Mouse (Mus musculus) cortical plate, adult 2 months (tissue): ENCODE results near the gene Ifitm6.

Source experiments
- CTCF ChIP-seq: fragments of 200-500 bp; IDR thresholded peaks from 2 replicates; pipeline ENCODE4 v1.5.1; 2011; ENCODE audit warnings: mild to moderate bottlenecking, control low read depth, low read length; ENCODE audit not compliant: insufficient read depth; ENCODE audit errors: extremely low read depth
- POLR2A ChIP-seq: fragments of 200-500 bp; IDR thresholded peaks from 2 replicates; pipeline ENCODE4 v1.6.1; 2011; ENCODE audit warnings: mild to moderate bottlenecking, low read length, control low read depth; ENCODE audit not compliant: insufficient read depth; ENCODE audit errors: extremely low read depth

DNA sequence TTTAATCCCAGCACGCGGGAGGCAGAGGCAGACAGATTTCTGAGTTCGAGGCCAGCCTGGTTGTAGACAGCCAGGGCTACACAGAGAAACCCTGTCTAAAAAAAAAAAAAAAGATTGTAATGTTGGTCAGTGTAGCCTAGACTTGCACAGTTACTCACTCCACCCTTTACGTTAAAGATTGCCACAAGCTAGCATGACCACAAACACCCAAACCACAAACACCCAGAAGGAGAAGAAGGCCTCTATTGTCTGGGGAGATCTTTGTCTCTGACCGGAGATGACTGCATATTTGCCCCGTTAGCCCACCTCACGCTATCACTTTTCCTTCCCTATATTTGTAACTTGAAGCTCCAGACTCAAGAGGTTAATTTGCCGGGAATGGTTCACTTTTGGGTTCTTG lies 36.0 kb downstream of the Ifitm6 start:
- TF ChIP-seq CTCF (no peak), POLR2A (no peak)
